Mouse (Mus musculus): ENCODE data around the gene Cdh13. TPM values are rescaled to one million over a fixed set of nuclear protein-coding genes. Genes with fewer than 3 reads are reported as not detected.

Gene Cdh13
- polyA plus RNA-seq, 1 experiment = 9.4 TPM

DNA sequence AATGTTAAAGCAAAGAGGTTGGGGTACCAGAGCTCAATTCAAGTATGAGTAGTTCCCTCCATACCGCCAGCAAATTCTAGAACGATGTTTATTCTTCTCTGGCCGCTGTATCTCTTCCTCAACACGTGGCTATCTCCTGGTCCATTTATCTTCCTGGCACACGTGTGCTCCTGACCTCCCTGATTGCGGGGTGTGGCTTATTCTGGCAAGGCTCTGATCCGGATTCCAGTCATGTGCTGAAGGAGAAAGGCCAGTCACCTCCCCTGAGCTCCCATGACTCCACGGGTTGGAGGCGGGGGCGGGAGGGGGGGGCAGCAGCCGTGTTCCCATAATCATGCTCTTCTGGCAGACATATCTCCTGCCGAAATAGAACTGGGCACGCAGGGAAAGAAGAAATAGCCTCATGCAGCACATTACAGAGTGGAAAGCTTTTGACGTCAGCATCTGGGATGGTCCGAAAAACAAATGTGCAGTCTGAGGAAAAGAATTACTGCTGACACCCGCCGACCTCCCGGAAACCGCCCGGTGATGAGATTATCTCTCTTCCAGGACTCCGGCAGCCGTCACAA, 417.9 kb downstream of the Cdh13 start:
- Histone ChIP-seq H3K79me3 (ENCODE audit: low read depth) (no peaks in the 10 kb centered on the region), H3ac (ENCODE audit: control insufficient read depth, insufficient read length, low read depth) (no peak overlapping the region), H3K4me3 (ENCODE audit: insufficient read depth, poor library complexity, severe bottlenecking) (no peak overlapping the region), H3K36me3 (ENCODE audit: control insufficient read depth, insufficient read depth) (no peaks in the 10 kb centered on the region), H3K79me2 (ENCODE audit: control insufficient read depth, insufficient read depth) (no peaks in the 10 kb centered on the region), H3K27me3 (ENCODE audit: control insufficient read depth, insufficient read depth, insufficient read length) (no peaks in the 10 kb centered on the region)
- no peak for TF ChIP-seq MAX (IDR thresholded peaks at IDR 0.05)
- TF ChIP-seq MYOD1 (IDR thresholded peaks at IDR 0.05; ENCODE audit: control insufficient read depth, insufficient read length, low read depth) = no peak
- TF ChIP-seq MYOG (IDR thresholded peaks at IDR 0.05; ENCODE audit: control insufficient read depth, extremely low read depth, insufficient read length) = no peak
- no peak for TF ChIP-seq CTCF (IDR thresholded peaks at IDR 0.05; ENCODE audit: control insufficient read depth, insufficient read depth, insufficient read length)
- no peak for TF ChIP-seq CEBPB (IDR thresholded peaks at IDR 0.05; ENCODE audit: low read depth)
- TF ChIP-seq FOSL1 (IDR thresholded peaks at IDR 0.05; ENCODE audit: insufficient read depth, low read length, poor library complexity, severe bottlenecking) = no peak
- TF ChIP-seq USF1 (IDR thresholded peaks at IDR 0.05; ENCODE audit: low read depth) = no peak

- H3K79me2 ChIP-seq (ENCODE audit: control insufficient read depth, insufficient read depth) = no peaks in the 10 kb centered on the region
- H3K79me3 ChIP-seq (ENCODE audit: low read depth) = no peaks in the 10 kb centered on the region
- H3K36me3 ChIP-seq (ENCODE audit: control insufficient read depth, insufficient read depth) = no peaks in the 10 kb centered on the region
- H3ac ChIP-seq (ENCODE audit: control insufficient read depth, insufficient read length, low read depth) = no peak overlapping the region
- no peaks in the 10 kb centered on the region for H3K27me3 ChIP-seq (ENCODE audit: control insufficient read depth, insufficient read depth, insufficient read length)
- H3K4me3 ChIP-seq (ENCODE audit: insufficient read depth, poor library complexity, severe bottlenecking) = no peak overlapping the region
- TF ChIP-seq MAX (IDR thresholded peaks at IDR 0.05) = no peak
- TF ChIP-seq MYOD1 (IDR thresholded peaks at IDR 0.05; ENCODE audit: control insufficient read depth, insufficient read length, low read depth) = no peak
- no peak for TF ChIP-seq FOSL1 (IDR thresholded peaks at IDR 0.05; ENCODE audit: insufficient read depth, low read length, poor library complexity, severe bottlenecking)
- no peak for TF ChIP-seq CTCF (IDR thresholded peaks at IDR 0.05; ENCODE audit: control insufficient read depth, insufficient read depth, insufficient read length)
- TF ChIP-seq CEBPB (IDR thresholded peaks at IDR 0.05; ENCODE audit: low read depth) = no peak
- no peak for TF ChIP-seq USF1 (IDR thresholded peaks at IDR 0.05; ENCODE audit: low read depth)
- no peak for TF ChIP-seq MYOG (IDR thresholded peaks at IDR 0.05; ENCODE audit: control insufficient read depth, extremely low read depth, insufficient read length)
These were observed 425.8 kb downstream of the Cdh13 start for GRCm38 (mm10) chr8:118709366-118709765.

- Histone ChIP-seq H3K79me3 (ENCODE audit: low read depth) (no peaks in the 10 kb centered on the region), H3ac (ENCODE audit: control insufficient read depth, insufficient read length, low read depth) (no peak overlapping the region), H3K79me2 (ENCODE audit: control insufficient read depth, insufficient read depth) (no peaks in the 10 kb centered on the region), H3K36me3 (ENCODE audit: control insufficient read depth, insufficient read depth) (no peaks in the 10 kb centered on the region), H3K27me3 (ENCODE audit: control insufficient read depth, insufficient read depth, insufficient read length) (no peaks in the 10 kb centered on the region), H3K4me3 (ENCODE audit: insufficient read depth, poor library complexity, severe bottlenecking) (no peak overlapping the region)
- TF ChIP-seq MYOD1 (IDR thresholded peaks at IDR 0.05; ENCODE audit: control insufficient read depth, insufficient read length, low read depth) = no peak
- TF ChIP-seq CEBPB (IDR thresholded peaks at IDR 0.05; ENCODE audit: low read depth) = no peak
- no peak for TF ChIP-seq CTCF (IDR thresholded peaks at IDR 0.05; ENCODE audit: control insufficient read depth, insufficient read depth, insufficient read length)
- no peak for TF ChIP-seq MAX (IDR thresholded peaks at IDR 0.05)
- TF ChIP-seq FOSL1 (IDR thresholded peaks at IDR 0.05; ENCODE audit: insufficient read depth, low read length, poor library complexity, severe bottlenecking) = no peak
These were observed 428.1 kb downstream of the Cdh13 start for GRCm38 (mm10) chr8:118711631-118712030.

DNA sequence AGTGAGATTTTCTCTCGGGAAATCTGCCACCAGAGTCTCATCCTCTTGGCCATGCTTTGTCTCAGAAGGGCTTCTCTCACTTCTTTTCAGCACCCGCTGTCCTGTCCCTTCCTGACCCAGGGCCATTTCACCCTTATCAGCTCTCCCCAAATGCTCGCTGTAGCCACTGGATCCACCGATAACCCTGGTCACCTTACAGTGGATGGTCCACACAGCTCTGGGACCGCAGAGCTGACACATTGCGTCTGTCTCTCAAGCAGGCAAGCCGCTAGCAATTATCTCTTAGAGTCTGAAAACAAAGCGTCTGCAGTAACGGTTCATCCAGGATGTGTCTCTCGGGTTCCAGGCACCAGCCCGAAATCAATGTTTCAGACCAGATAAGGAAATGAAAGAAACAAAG, 429.6 kb downstream of the Cdh13 start:
- Histone ChIP-seq H3K79me3 (ENCODE audit: low read depth) (no peaks in the 10 kb centered on the region), H3K36me3 (ENCODE audit: control insufficient read depth, insufficient read depth) (no peaks in the 10 kb centered on the region), H3K27me3 (ENCODE audit: control insufficient read depth, insufficient read depth, insufficient read length) (no peaks in the 10 kb centered on the region), H3ac (ENCODE audit: control insufficient read depth, insufficient read length, low read depth) (no peak overlapping the region), H3K79me2 (ENCODE audit: control insufficient read depth, insufficient read depth) (no peaks in the 10 kb centered on the region), H3K4me3 (ENCODE audit: insufficient read depth, poor library complexity, severe bottlenecking) (no peak overlapping the region)
- TF ChIP-seq MYOG (IDR thresholded peaks at IDR 0.05; ENCODE audit: control insufficient read depth, extremely low read depth, insufficient read length) (no peak), CEBPB (IDR thresholded peaks at IDR 0.05; ENCODE audit: low read depth) (no peak), USF1 (IDR thresholded peaks at IDR 0.05; ENCODE audit: low read depth) (no peak), FOSL1 (IDR thresholded peaks at IDR 0.05; ENCODE audit: insufficient read depth, low read length, poor library complexity, severe bottlenecking) (no peak), CTCF (IDR thresholded peaks at IDR 0.05; ENCODE audit: control insufficient read depth, insufficient read depth, insufficient read length) (no peak), MAX (IDR thresholded peaks at IDR 0.05) (no peak), MYOD1 (IDR thresholded peaks at IDR 0.05; ENCODE audit: control insufficient read depth, insufficient read length, low read depth) (no peak)

DNA sequence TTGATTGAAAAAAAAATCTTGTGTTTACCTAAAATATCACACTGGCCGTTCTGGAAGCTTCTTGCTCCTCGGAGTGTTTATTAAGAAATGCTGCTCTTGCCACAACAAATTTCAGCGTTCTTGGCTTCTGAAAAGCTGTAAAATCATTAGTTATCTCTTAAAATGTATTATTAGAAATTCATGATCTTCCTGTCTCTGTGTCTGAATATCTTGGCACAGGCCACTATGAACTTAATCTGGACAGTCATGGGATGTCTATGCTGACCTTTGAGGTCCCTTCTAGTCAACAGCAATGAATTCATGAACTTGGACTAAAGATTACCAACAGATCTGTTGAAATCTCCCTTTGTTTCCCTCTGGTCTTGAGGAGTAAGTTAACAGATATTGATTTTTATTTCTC, 430.1 kb downstream of the Cdh13 start:
- Histone ChIP-seq H3K4me3 (ENCODE audit: insufficient read depth, poor library complexity, severe bottlenecking) (no peak overlapping the region), H3K79me2 (ENCODE audit: control insufficient read depth, insufficient read depth) (no peaks in the 10 kb centered on the region), H3K36me3 (ENCODE audit: control insufficient read depth, insufficient read depth) (no peaks in the 10 kb centered on the region), H3ac (ENCODE audit: control insufficient read depth, insufficient read length, low read depth) (no peak overlapping the region), H3K79me3 (ENCODE audit: low read depth) (no peaks in the 10 kb centered on the region), H3K27me3 (ENCODE audit: control insufficient read depth, insufficient read depth, insufficient read length) (no peaks in the 10 kb centered on the region)
- TF ChIP-seq MAX (IDR thresholded peaks at IDR 0.05) (no peak), MYOG (IDR thresholded peaks at IDR 0.05; ENCODE audit: control insufficient read depth, extremely low read depth, insufficient read length) (no peak), CTCF (IDR thresholded peaks at IDR 0.05; ENCODE audit: control insufficient read depth, insufficient read depth, insufficient read length) (no peak), CEBPB (IDR thresholded peaks at IDR 0.05; ENCODE audit: low read depth) (no peak), USF1 (IDR thresholded peaks at IDR 0.05; ENCODE audit: low read depth) (no peak)

GRCm38 (mm10) chr8:118722896-118723295, 439.4 kb downstream of the Cdh13 start:
- no peaks in the 10 kb centered on the region for H3K36me3 ChIP-seq (ENCODE audit: control insufficient read depth, insufficient read depth)
- H3K27me3 ChIP-seq (ENCODE audit: control insufficient read depth, insufficient read depth, insufficient read length) = no peaks in the 10 kb centered on the region
- TF ChIP-seq MYOG (IDR thresholded peaks at IDR 0.05; ENCODE audit: control insufficient read depth, extremely low read depth, insufficient read length) (no peak), CTCF (IDR thresholded peaks at IDR 0.05; ENCODE audit: control insufficient read depth, insufficient read depth, insufficient read length) (no peak), MYOD1 (IDR thresholded peaks at IDR 0.05; ENCODE audit: control insufficient read depth, insufficient read length, low read depth) (no peak), MAX (IDR thresholded peaks at IDR 0.05) (no peak), FOSL1 (IDR thresholded peaks at IDR 0.05; ENCODE audit: insufficient read depth, low read length, poor library complexity, severe bottlenecking) (no peak), USF1 (IDR thresholded peaks at IDR 0.05; ENCODE audit: low read depth) (no peak), CEBPB (IDR thresholded peaks at IDR 0.05; ENCODE audit: low read depth) (no peak)

More at GRCm38 (mm10) chr8:118722896-118723295, 439.4 kb downstream of the Cdh13 start:
- no peak overlapping the region for H3ac ChIP-seq (ENCODE audit: control insufficient read depth, insufficient read length, low read depth)
- no peaks in the 10 kb centered on the region for H3K79me3 ChIP-seq (ENCODE audit: low read depth)
- no peak overlapping the region for H3K4me3 ChIP-seq (ENCODE audit: insufficient read depth, poor library complexity, severe bottlenecking)
- H3K79me2 ChIP-seq (ENCODE audit: control insufficient read depth, insufficient read depth) = no peaks in the 10 kb centered on the region
